Mouse (Mus musculus): ENCODE measurements around the gene Acot7. TPM values are rescaled to one million over a fixed set of nuclear protein-coding genes. Genes with fewer than 3 reads are reported as not detected.
A peak's percentile ranks its signal among the peaks of the same experiment; 100 is the strongest.

Gene Acot7
- polyA plus RNA-seq, 1 experiment from 2014 or later: 12.0 TPM

DNA sequence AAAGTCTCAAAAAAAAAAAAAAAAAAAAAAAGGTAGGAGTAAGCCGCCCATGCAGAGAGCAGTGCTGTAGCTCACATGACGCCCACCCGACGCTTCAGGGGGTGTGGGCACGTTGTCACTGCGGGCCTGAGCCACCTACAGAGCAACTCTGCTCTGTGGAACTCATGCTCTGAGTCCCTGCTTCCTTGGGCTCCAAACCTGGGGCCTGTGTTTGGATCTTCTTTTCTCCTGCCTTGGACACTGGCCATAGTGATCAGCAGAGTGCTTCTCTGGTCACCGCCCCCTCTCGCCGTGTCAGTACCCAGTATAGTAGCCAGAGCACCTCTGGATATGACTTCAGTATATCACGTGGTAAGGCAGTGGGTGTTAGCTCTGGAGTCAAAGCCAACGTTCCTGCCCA lies 35.0 kb downstream of the Acot7 start:
- TF ChIP-seq EP300 (IDR thresholded peaks at IDR 0.05; ENCODE audit: low read depth) (no peak), CTCF (IDR thresholded peaks at IDR 0.05; ENCODE audit: low read depth) (no peak)
- Histone ChIP-seq H3K9ac (replicated peaks) (no peak overlapping the region), H3K9me3 (ENCODE audit: low read length) (no peaks in the 10 kb centered on the region), H3K36me3 (replicated peaks; ENCODE audit: insufficient read depth, low read length) (no peaks in the 10 kb centered on the region), H3K4me2 (ENCODE audit: low read depth, low read length) (no peak overlapping the region), H3K4me1 (ENCODE audit: insufficient read depth) (peaks cover 6% of the 10 kb centered on the region; the same call in 1 of the 2 replicates), H3K27me3 (ENCODE audit: insufficient read depth, low read length) (no peaks in the 10 kb centered on the region), H3K4me3 (ENCODE audit: low read depth, low read length) (no peak overlapping the region), H3K27ac (ENCODE audit: low read depth) (no peak overlapping the region)
- DNase-seq: no peak
- ATAC-seq: no peak
- 63% methylated on average over 11 of the region's 11 CpGs for WGBS (ENCODE audit: insufficient replicate concordance)

DNA sequence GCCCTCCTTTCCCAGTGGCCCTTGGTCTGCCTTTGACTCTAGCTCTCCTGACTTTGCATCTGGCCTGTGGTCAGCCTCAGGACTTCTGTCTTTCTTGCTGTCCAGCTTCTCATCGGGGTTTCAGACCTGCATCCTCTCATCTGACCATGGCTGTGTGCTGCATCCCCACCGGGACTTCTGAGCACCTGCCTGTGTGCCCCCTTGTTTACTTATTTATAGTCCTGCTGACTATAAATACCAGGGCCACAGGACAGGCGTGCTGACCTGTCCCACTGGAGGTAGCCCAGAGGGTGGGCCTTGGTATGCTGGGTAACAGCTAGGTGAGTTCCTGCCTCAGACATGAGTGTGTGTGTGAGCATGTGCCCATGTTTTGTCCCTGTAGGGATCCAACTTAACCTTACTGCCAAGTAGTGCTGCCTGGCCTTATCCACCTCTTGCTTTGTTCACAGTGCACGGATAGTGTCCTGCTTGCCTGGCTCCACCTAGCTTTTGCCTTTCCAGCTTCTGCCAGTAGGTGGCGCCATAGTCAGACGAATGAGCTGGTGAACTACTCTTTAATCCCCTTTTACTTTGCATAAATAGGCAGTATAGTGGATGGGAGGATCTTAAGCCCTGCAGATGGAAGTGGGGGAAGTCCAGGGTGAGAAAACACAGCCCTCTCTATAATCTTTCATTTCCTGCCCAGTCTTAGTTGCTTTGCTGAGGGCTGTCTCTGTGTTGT lies 36.0 kb downstream of the Acot7 start:
- WGBS (ENCODE audit: insufficient replicate concordance): 35% methylated on average over 6 of the region's 6 CpGs
- peaks cover 6% of the 10 kb centered on the region; the same call in 1 of the 2 replicates for H3K4me1 ChIP-seq (ENCODE audit: insufficient read depth)
- DNase-seq (peak; percentile 90), ATAC-seq (no peak)
- no peak overlapping the region for H3K4me3 ChIP-seq (ENCODE audit: low read depth, low read length)
- H3K4me2 ChIP-seq (ENCODE audit: low read depth, low read length): no peak overlapping the region
- TF ChIP-seq EP300 (IDR thresholded peaks at IDR 0.05; ENCODE audit: low read depth) (no peak), CTCF (IDR thresholded peaks at IDR 0.05; ENCODE audit: low read depth) (peak; percentile 97)
- no peaks in the 10 kb centered on the region for H3K9me3 ChIP-seq (ENCODE audit: low read length)
- no peak overlapping the region for H3K27ac ChIP-seq (ENCODE audit: low read depth)
- no peak overlapping the region for H3K9ac ChIP-seq (replicated peaks)
- H3K27me3 ChIP-seq (ENCODE audit: insufficient read depth, low read length): no peaks in the 10 kb centered on the region
- no peaks in the 10 kb centered on the region for H3K36me3 ChIP-seq (replicated peaks; ENCODE audit: insufficient read depth, low read length)

DNA sequence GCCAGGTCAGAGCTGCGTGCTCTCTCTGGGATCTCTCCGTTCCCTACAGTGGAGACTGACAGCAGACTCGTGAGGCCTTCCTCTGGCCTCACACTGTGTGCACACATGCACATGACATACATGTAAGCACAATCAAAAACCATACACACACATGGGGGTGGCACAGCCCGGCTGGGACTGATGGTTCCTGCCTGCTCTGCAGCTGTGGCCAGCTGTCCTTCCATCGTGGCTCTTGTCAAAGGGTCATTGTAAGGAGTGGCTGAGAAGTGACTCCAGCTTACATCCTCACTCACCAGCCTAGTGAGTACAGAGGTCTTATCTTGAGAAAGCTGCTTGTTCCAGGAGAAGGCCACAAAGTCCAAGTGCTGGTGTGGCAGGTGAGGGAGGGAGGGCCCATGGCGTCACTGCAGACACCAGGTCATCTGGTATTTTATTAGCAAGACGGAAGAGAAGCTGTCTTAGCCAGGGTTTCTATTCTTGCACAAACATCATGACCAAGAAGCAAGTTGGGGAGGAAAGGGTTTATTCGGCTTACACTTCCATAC lies 37.0 kb downstream of the Acot7 start:
- DNase-seq (no peak), ATAC-seq (no peak)
- Histone ChIP-seq H3K4me2 (ENCODE audit: low read depth, low read length) (no peak overlapping the region), H3K4me1 (ENCODE audit: insufficient read depth) (peaks cover 6% of the 10 kb centered on the region; the same call in 1 of the 2 replicates), H3K27me3 (ENCODE audit: insufficient read depth, low read length) (no peaks in the 10 kb centered on the region), H3K9ac (replicated peaks) (no peak overlapping the region), H3K9me3 (ENCODE audit: low read length) (no peaks in the 10 kb centered on the region), H3K36me3 (replicated peaks; ENCODE audit: insufficient read depth, low read length) (no peaks in the 10 kb centered on the region), H3K27ac (ENCODE audit: low read depth) (no peak overlapping the region), H3K4me3 (ENCODE audit: low read depth, low read length) (no peak overlapping the region)
- no peak for TF ChIP-seq EP300 (IDR thresholded peaks at IDR 0.05; ENCODE audit: low read depth)
- no peak for TF ChIP-seq CTCF (IDR thresholded peaks at IDR 0.05; ENCODE audit: low read depth)
- 68% methylated on average over 7 of the region's 8 CpGs for WGBS (ENCODE audit: insufficient replicate concordance)

DNA sequence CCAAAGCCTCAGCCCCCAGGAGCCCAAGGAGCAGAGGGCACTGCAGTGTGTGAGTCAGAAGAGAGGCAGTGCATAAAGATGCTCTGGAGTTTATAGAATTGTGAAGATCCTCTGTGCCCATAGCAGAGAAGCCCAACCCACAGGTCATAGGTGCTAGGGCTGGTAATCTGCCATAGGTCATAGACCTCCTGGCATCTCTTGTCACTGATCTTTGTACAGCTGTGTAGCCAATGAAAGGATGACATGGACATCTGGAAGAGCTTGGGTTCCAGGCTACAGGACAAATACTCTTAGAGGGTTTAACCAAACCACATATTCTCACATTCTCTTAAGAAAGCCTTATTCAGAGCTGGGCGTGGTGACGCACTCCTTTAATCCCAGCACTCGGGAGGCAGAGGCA lies 41.7 kb downstream of the Acot7 start:
- H3K27me3 ChIP-seq (ENCODE audit: insufficient read depth, low read length): no peaks in the 10 kb centered on the region
- TF ChIP-seq CTCF (IDR thresholded peaks at IDR 0.05; ENCODE audit: low read depth) (no peak), EP300 (IDR thresholded peaks at IDR 0.05; ENCODE audit: low read depth) (no peak)
- ATAC-seq (no peak), DNase-seq (no peak)
- no peaks in the 10 kb centered on the region for H3K36me3 ChIP-seq (replicated peaks; ENCODE audit: insufficient read depth, low read length)
- 0 out of 2 replicates have a peak, but pooled peaks cover 2% of the 10 kb centered on the region for H3K4me1 ChIP-seq (ENCODE audit: insufficient read depth)
- H3K27ac ChIP-seq (ENCODE audit: low read depth): no peak overlapping the region
- H3K4me2 ChIP-seq (ENCODE audit: low read depth, low read length): no peak overlapping the region
- H3K4me3 ChIP-seq (ENCODE audit: low read depth, low read length): no peak overlapping the region
- no peaks in the 10 kb centered on the region for H3K9me3 ChIP-seq (ENCODE audit: low read length)
- 81% methylated on average over 3 of the region's 3 CpGs for WGBS (ENCODE audit: insufficient replicate concordance)
- H3K9ac ChIP-seq (replicated peaks): no peak overlapping the region

DNA sequence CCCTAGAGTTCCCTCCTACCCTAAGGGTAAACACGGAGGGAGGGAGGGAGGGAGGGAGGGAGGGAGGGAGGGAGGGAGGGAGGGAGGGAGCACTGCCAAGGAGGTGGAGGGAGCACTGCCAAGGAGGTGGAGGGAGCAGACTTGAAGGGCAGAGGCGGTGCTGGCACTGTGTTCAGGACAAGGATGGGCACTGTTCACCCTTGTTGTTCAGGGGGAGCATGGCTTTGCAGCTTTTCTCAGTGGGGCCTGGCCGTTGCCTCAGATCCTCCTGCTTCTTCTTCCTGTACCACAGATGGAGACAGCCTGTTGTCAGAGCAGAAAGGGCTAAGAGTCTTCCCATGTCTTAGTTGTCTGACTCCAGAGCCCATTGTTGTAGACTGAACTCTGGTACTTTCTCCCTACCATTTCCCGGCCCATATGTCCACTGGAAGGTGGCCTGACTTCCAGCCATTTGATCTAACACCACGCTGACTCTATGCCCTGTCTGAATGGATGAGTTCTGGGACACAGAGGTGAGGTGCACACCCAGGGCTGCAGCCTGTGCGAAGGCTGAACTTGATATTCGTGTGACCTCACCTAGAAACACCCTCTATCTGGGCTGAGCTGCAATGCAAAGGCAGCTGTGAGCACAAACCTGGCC lies 43.0 kb downstream of the Acot7 start:
- DNase-seq: no peak
- Histone ChIP-seq H3K9me3 (ENCODE audit: low read length) (no peaks in the 10 kb centered on the region), H3K4me1 (ENCODE audit: insufficient read depth) (0 out of 2 replicates have a peak, but pooled peaks cover 2% of the 10 kb centered on the region), H3K4me3 (ENCODE audit: low read depth, low read length) (no peak overlapping the region), H3K27me3 (ENCODE audit: insufficient read depth, low read length) (no peaks in the 10 kb centered on the region), H3K9ac (replicated peaks) (no peak overlapping the region), H3K36me3 (replicated peaks; ENCODE audit: insufficient read depth, low read length) (no peaks in the 10 kb centered on the region), H3K4me2 (ENCODE audit: low read depth, low read length) (no peak overlapping the region), H3K27ac (ENCODE audit: low read depth) (no peak overlapping the region)
- TF ChIP-seq CTCF (IDR thresholded peaks at IDR 0.05; ENCODE audit: low read depth) (no peak), EP300 (IDR thresholded peaks at IDR 0.05; ENCODE audit: low read depth) (no peak)
- 60% methylated on average over 7 of the region's 7 CpGs for WGBS (ENCODE audit: insufficient replicate concordance)
- no peak for ATAC-seq

DNA sequence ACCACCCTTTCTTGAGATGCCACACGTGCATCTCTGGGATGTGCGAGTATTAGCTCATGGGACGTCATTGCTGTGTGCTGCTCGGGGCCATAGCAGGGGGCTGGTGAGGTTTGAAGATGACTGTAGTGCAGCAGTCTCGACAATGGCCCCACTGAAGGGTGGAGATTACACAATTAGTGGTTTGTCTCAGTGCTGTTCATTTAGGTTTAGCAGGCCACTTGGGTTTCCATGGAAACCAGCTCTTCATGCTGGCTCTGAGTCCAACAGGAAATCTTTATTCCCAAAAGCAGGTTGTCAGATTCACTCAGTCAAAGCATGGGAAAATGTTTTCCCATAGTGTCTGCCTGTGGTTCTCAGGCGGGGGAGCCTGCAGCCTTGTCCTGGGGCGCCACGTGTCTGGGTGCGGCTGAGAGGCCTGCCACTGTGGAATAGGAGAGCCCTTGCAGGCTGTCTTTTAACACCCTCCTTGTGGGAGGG lies 43.5 kb downstream of the Acot7 start:
- H3K4me2 ChIP-seq (ENCODE audit: low read depth, low read length): no peak overlapping the region
- ATAC-seq (no peak), DNase-seq (no peak)
- no peaks in the 10 kb centered on the region for H3K9me3 ChIP-seq (ENCODE audit: low read length)
- H3K4me3 ChIP-seq (ENCODE audit: low read depth, low read length): no peak overlapping the region
- WGBS (ENCODE audit: insufficient replicate concordance): 75% methylated on average over 9 of the region's 9 CpGs
- no peak overlapping the region for H3K27ac ChIP-seq (ENCODE audit: low read depth)
- TF ChIP-seq EP300 (IDR thresholded peaks at IDR 0.05; ENCODE audit: low read depth) (no peak), CTCF (IDR thresholded peaks at IDR 0.05; ENCODE audit: low read depth) (no peak)
- H3K27me3 ChIP-seq (ENCODE audit: insufficient read depth, low read length): no peaks in the 10 kb centered on the region
- 0 out of 2 replicates have a peak, but pooled peaks cover 2% of the 10 kb centered on the region for H3K4me1 ChIP-seq (ENCODE audit: insufficient read depth)
- H3K36me3 ChIP-seq (replicated peaks; ENCODE audit: insufficient read depth, low read length): no peaks in the 10 kb centered on the region
- no peak overlapping the region for H3K9ac ChIP-seq (replicated peaks)
